Mouse (Mus musculus) limb, embryonic 13.5 days (tissue): ENCODE measurements around the gene Akap13. TPM values are rescaled to one million over a fixed set of nuclear protein-coding genes. Genes with fewer than 3 reads are reported as not detected.

Experiments used
- ATAC-seq: fragments of 200-750 bp; cut with Nextera tagmentation; 2 replicates; pipeline ENCODE4 v1.8.0; 2017; ENCODE audit warnings: low read depth, moderate number of reproducible peaks, moderate TSS enrichment; ENCODE audit not compliant: low FRiP score
- H3K27ac ChIP-seq: fragments of 300-500 bp; sonication (generic); 2 replicates; pipeline ENCODE4 v1.5.1; 2015; ENCODE audit warnings: inconsistent platforms, mild to moderate bottlenecking, moderate library complexity
- H3K27me3 ChIP-seq: fragments of 300-500 bp; sonication (generic); 2 replicates; pipeline ENCODE4 v1.6.1; 2015; ENCODE audit warnings: mild to moderate bottlenecking, inconsistent platforms
- H3K36me3 ChIP-seq: fragments of 300-500 bp; sonication (generic); 2 replicates; pipeline ENCODE4 v1.6.1; 2015; ENCODE audit warnings: inconsistent platforms, mild to moderate bottlenecking, moderate library complexity
- H3K4me1 ChIP-seq: fragments of 300-500 bp; sonication (generic); 2 replicates; pipeline ENCODE4 v1.6.1; 2015; ENCODE audit warnings: inconsistent platforms
- H3K4me2 ChIP-seq: fragments of 300-500 bp; sonication (generic); replicated peaks from 2 replicates; pipeline ENCODE4 v1.6.1; 2015; ENCODE audit warnings: inconsistent platforms, mild to moderate bottlenecking, moderate library complexity
- H3K4me3 ChIP-seq: fragments of 300-500 bp; sonication (generic); 2 replicates; pipeline ENCODE4 v1.5.1; 2015; ENCODE audit warnings: moderate library complexity, mild to moderate bottlenecking, inconsistent platforms
- H3K9ac ChIP-seq: fragments of 300-500 bp; sonication (generic); 2 replicates; pipeline ENCODE4 v1.6.1; 2015; ENCODE audit warnings: mild to moderate bottlenecking, inconsistent platforms
- H3K9me3 ChIP-seq: fragments of 300-500 bp; sonication (generic); 2 replicates; pipeline ENCODE4 v1.6.1; 2016; ENCODE audit warnings: inconsistent platforms
- WGBS: fragments of 180-500 bp; shearing (Covaris S2); methylation state at CpG from one replicate; pipeline ENCODE4 v1.1.7; 2015; 5-methylcytosine and 5-hydroxymethylcytosine counted together
- polyA plus RNA-seq: library from polyadenylated mRNA; unstranded; fragments of >200 nt; fragmentation: Nextera tagmentation; extraction: Ambion mirVana; gene quantifications from 2 replicates; pipeline ENCODE4 v1.2.1, GENCODE M21; 2015

Akap13 gene
- polyA plus RNA-seq, 1 experiment from 2014 or later = 39.6 TPM

- H3K4me3 ChIP-seq = no peak overlapping the region
- no peak overlapping the region for H3K9ac ChIP-seq
- no peaks in the 10 kb centered on the region for H3K27me3 ChIP-seq
- H3K9me3 ChIP-seq = no peaks in the 10 kb centered on the region
- no peak overlapping the region for H3K27ac ChIP-seq
- peaks cover 51% of the 10 kb centered on the region for H3K36me3 ChIP-seq
- H3K4me1 ChIP-seq = no peaks in the 10 kb centered on the region
- WGBS = 85% methylated on average over 6 of the region's 6 CpGs
- ATAC-seq = no peak
- H3K4me2 ChIP-seq = no peak overlapping the region
These were observed 249.5 kb downstream of the Akap13 start for GRCm38 (mm10) chr7:75704862-75705261.

- 95% methylated on average over 4 of the region's 4 CpGs for WGBS
- no peak for ATAC-seq
These were observed 254.6 kb downstream of the Akap13 start for GRCm38 (mm10) chr7:75709936-75710335.

GRCm38 (mm10) chr7:75710920-75711319 lies 255.6 kb downstream of the Akap13 start:
- ATAC-seq = no peak
- Histone ChIP-seq H3K4me2 (no peak overlapping the region), H3K4me1 (no peaks in the 10 kb centered on the region), H3K36me3 (peaks cover 27% of the 10 kb centered on the region), H3K27ac (no peak overlapping the region), H3K9ac (no peak overlapping the region), H3K27me3 (no peaks in the 10 kb centered on the region), H3K4me3 (no peak overlapping the region), H3K9me3 (no peaks in the 10 kb centered on the region)
- 97% methylated on average over 6 of the region's 6 CpGs for WGBS

More at GRCm38 (mm10) chr7:75709936-75710335, 254.6 kb downstream of the Akap13 start:
- H3K27ac ChIP-seq = no peak overlapping the region
- no peaks in the 10 kb centered on the region for H3K9me3 ChIP-seq
- peaks cover 34% of the 10 kb centered on the region for H3K36me3 ChIP-seq
- H3K4me1 ChIP-seq = no peaks in the 10 kb centered on the region
- H3K27me3 ChIP-seq = no peaks in the 10 kb centered on the region
- no peak overlapping the region for H3K9ac ChIP-seq
- no peak overlapping the region for H3K4me2 ChIP-seq
- H3K4me3 ChIP-seq = no peak overlapping the region

GRCm38 (mm10) chr7:75711436-75711835 lies 256.1 kb downstream of the Akap13 start:
- 87% methylated on average over 2 of the region's 2 CpGs for WGBS
- H3K4me3 ChIP-seq = no peak overlapping the region
- no peak overlapping the region for H3K4me2 ChIP-seq
- no peak overlapping the region for H3K27ac ChIP-seq
- no peaks in the 10 kb centered on the region for H3K27me3 ChIP-seq
- no peak overlapping the region for H3K9ac ChIP-seq
- H3K36me3 ChIP-seq = peaks cover 22% of the 10 kb centered on the region
- no peak for ATAC-seq
- H3K4me1 ChIP-seq = no peaks in the 10 kb centered on the region
- no peaks in the 10 kb centered on the region for H3K9me3 ChIP-seq

- H3K4me1 ChIP-seq = no peaks in the 10 kb centered on the region
- no peaks in the 10 kb centered on the region for H3K9me3 ChIP-seq
- no peak overlapping the region for H3K4me2 ChIP-seq
- H3K36me3 ChIP-seq = peaks cover 12% of the 10 kb centered on the region
- no peaks in the 10 kb centered on the region for H3K27me3 ChIP-seq
- ATAC-seq = no peak
- H3K4me3 ChIP-seq = no peak overlapping the region
- H3K27ac ChIP-seq = no peak overlapping the region
- 73% methylated on average over 2 of the region's 2 CpGs for WGBS
- no peak overlapping the region for H3K9ac ChIP-seq
These were observed 257.5 kb downstream of the Akap13 start for GRCm38 (mm10) chr7:75712808-75713207.

GRCm38 (mm10) chr7:75713959-75714358 lies 258.6 kb downstream of the Akap13 start:
- Histone ChIP-seq H3K36me3 (peaks cover 5% of the 10 kb centered on the region), H3K4me3 (no peak overlapping the region), H3K4me2 (no peak overlapping the region), H3K9ac (no peak overlapping the region), H3K27me3 (no peaks in the 10 kb centered on the region), H3K27ac (no peak overlapping the region), H3K4me1 (no peaks in the 10 kb centered on the region), H3K9me3 (no peaks in the 10 kb centered on the region)
- no peak for ATAC-seq
- WGBS = 91% methylated on average over 5 of the region's 5 CpGs

- WGBS = 92% methylated on average over 4 of the region's 4 CpGs
- Histone ChIP-seq H3K9ac (no peak overlapping the region), H3K36me3 (peaks cover 9% of the 10 kb centered on the region), H3K27ac (no peak overlapping the region), H3K4me1 (no peaks in the 10 kb centered on the region), H3K9me3 (no peaks in the 10 kb centered on the region), H3K4me2 (no peak overlapping the region), H3K27me3 (no peaks in the 10 kb centered on the region), H3K4me3 (no peak overlapping the region)
- ATAC-seq = no peak
These were observed 259.7 kb downstream of the Akap13 start for GRCm38 (mm10) chr7:75715026-75715425.

GRCm38 (mm10) chr7:75715939-75716338 lies 260.6 kb downstream of the Akap13 start:
- peaks cover 11% of the 10 kb centered on the region for H3K36me3 ChIP-seq
- no peak overlapping the region for H3K4me2 ChIP-seq
- H3K4me1 ChIP-seq = no peaks in the 10 kb centered on the region
- no peak overlapping the region for H3K9ac ChIP-seq
- no peaks in the 10 kb centered on the region for H3K27me3 ChIP-seq
- H3K9me3 ChIP-seq = no peaks in the 10 kb centered on the region
- H3K4me3 ChIP-seq = no peak overlapping the region
- no peak overlapping the region for H3K27ac ChIP-seq
- 58% methylated on average over 4 of the region's 4 CpGs for WGBS
- no peak for ATAC-seq

GRCm38 (mm10) chr7:75717349-75717748 lies 262.0 kb downstream of the Akap13 start:
- H3K4me1 ChIP-seq = peaks cover 5% of the 10 kb centered on the region; the same call in 1 of the 2 replicates
- no peak overlapping the region for H3K4me3 ChIP-seq
- no peak overlapping the region for H3K9ac ChIP-seq
- H3K36me3 ChIP-seq = peaks cover 16% of the 10 kb centered on the region
- H3K27me3 ChIP-seq = no peaks in the 10 kb centered on the region
- H3K4me2 ChIP-seq = no peak overlapping the region
- ATAC-seq = no peak
- H3K9me3 ChIP-seq = no peaks in the 10 kb centered on the region
- no peak overlapping the region for H3K27ac ChIP-seq

GRCm38 (mm10) chr7:75721302-75721701 lies 266.0 kb downstream of the Akap13 start:
- H3K27me3 ChIP-seq = no peaks in the 10 kb centered on the region
- H3K9ac ChIP-seq = no peak overlapping the region
- peaks cover 44% of the 10 kb centered on the region for H3K36me3 ChIP-seq
- peaks cover 5% of the 10 kb centered on the region; the same call in 1 of the 2 replicates for H3K4me1 ChIP-seq
- no peaks in the 10 kb centered on the region for H3K9me3 ChIP-seq
- no peak for ATAC-seq
- no peak overlapping the region for H3K4me2 ChIP-seq
- WGBS = 50% methylated on average over 4 of the region's 4 CpGs
- no peak overlapping the region for H3K4me3 ChIP-seq
- H3K27ac ChIP-seq = no peak overlapping the region

GRCm38 (mm10) chr7:75724012-75724411 lies 268.7 kb downstream of the Akap13 start:
- Histone ChIP-seq H3K9me3 (no peaks in the 10 kb centered on the region), H3K4me3 (no peak overlapping the region), H3K36me3 (peaks cover 67% of the 10 kb centered on the region), H3K9ac (no peak overlapping the region), H3K27me3 (no peaks in the 10 kb centered on the region), H3K4me1 (peaks cover 5% of the 10 kb centered on the region; the same call in 1 of the 2 replicates), H3K4me2 (no peak overlapping the region), H3K27ac (no peak overlapping the region)
- no peak for ATAC-seq
- WGBS = 97% methylated on average over 1 of the region's 1 CpGs

GRCm38 (mm10) chr7:75725899-75726298 lies 270.6 kb downstream of the Akap13 start:
- H3K4me1 ChIP-seq = peaks cover 5% of the 10 kb centered on the region; the same call in 1 of the 2 replicates
- no peak overlapping the region for H3K27ac ChIP-seq
- H3K4me2 ChIP-seq = no peak overlapping the region
- H3K9ac ChIP-seq = no peak overlapping the region
- H3K9me3 ChIP-seq = no peaks in the 10 kb centered on the region
- no peak for ATAC-seq
- 89% methylated on average over 6 of the region's 6 CpGs for WGBS
- H3K4me3 ChIP-seq = no peak overlapping the region
- no peaks in the 10 kb centered on the region for H3K27me3 ChIP-seq
- H3K36me3 ChIP-seq = peaks cover 73% of the 10 kb centered on the region

- ATAC-seq = no peak
- H3K4me2 ChIP-seq = no peak overlapping the region
- no peaks in the 10 kb centered on the region for H3K27me3 ChIP-seq
- WGBS = 96% methylated on average over 9 of the region's 9 CpGs
- peaks cover 78% of the 10 kb centered on the region for H3K36me3 ChIP-seq
- H3K4me1 ChIP-seq = peaks cover 9% of the 10 kb centered on the region
- H3K27ac ChIP-seq = no peak overlapping the region
- no peak overlapping the region for H3K9ac ChIP-seq
- H3K9me3 ChIP-seq = no peaks in the 10 kb centered on the region
- H3K4me3 ChIP-seq = no peak overlapping the region
These were observed 271.5 kb downstream of the Akap13 start for GRCm38 (mm10) chr7:75726867-75727266.
